Mouse (Mus musculus) embryonic fibroblast, embryonic 13.5 days (primary cell): ENCODE data around the gene Gan. TPM values are rescaled to one million over a fixed set of nuclear protein-coding genes. Genes with fewer than 3 reads are reported as not detected.

Source experiments
- H3K27ac ChIP-seq: 2 replicates; pipeline ENCODE4 v1.5.1; 2012; ENCODE audit warnings: low read length, control low read depth, inconsistent platforms; ENCODE audit not compliant: insufficient read depth
- H3K4me1 ChIP-seq: 2 replicates; pipeline ENCODE4 v1.6.1; 2011; ENCODE audit warnings: low read length; ENCODE audit not compliant: control insufficient read depth, insufficient read depth
- H3K4me3 ChIP-seq: 2 replicates; pipeline ENCODE4 v1.5.1; 2011; ENCODE audit warnings: mild to moderate bottlenecking, control low read depth, low read length; ENCODE audit not compliant: insufficient read depth
- CTCF ChIP-seq: IDR thresholded peaks from 2 replicates; pipeline ENCODE4 v1.5.1; 2011; ENCODE audit warnings: mild to moderate bottlenecking, control low read depth, low read length, moderate library complexity, borderline replicate concordance; ENCODE audit not compliant: insufficient read depth
- POLR2A ChIP-seq: IDR thresholded peaks from 2 replicates; pipeline ENCODE4 v1.6.1; 2011; ENCODE audit warnings: low read depth, mild to moderate bottlenecking, control low read depth, low read length, moderate library complexity
- polyA plus RNA-seq: library from polyadenylated mRNA; stranded (reverse); fragments of >200 nt; gene quantifications from 2 replicates; pipeline ENCODE4 v1.2.4, GENCODE M21; 2011; ENCODE audit warnings: low read depth; ENCODE audit not compliant: missing spikeins, insufficient read length

Gan gene
- polyA plus RNA-seq, 1 experiment, result 12.0 TPM

GRCm38 (mm10) chr8:117240841-117241494 is 83.0 kb downstream of the Gan start:
- TF ChIP-seq CTCF (no peak), POLR2A (no peak)
- Histone ChIP-seq H3K27ac (no peak overlapping the region), H3K4me1 (no peaks in the 10 kb centered on the region), H3K4me3 (no peak overlapping the region)

DNA sequence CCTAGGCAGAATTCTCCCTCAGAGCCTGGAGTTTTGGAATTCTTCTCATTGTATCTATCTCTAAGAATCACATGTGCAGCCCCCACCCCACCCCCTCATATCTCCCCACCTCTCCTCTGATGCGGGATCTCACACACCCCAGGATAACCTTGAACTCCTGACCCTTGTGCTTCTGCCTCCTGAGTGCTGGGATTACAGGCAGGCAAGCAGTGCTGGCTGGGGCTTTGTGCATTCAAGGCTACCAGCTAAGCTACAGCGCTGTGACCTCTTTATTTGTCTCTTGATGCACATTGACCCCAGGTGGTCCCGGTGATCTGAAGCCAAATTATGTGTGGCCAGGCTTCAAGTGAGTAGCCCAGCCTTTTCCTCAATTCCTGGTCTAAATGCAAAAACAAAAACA is 83.9 kb downstream of the Gan start:
- no peak for TF ChIP-seq CTCF
- no peak for TF ChIP-seq POLR2A
- H3K4me1 ChIP-seq, result no peaks in the 10 kb centered on the region
- H3K4me3 ChIP-seq, result no peak overlapping the region
- no peak overlapping the region for H3K27ac ChIP-seq

GRCm38 (mm10) chr8:117242286-117242685 is 84.4 kb downstream of the Gan start:
- H3K27ac ChIP-seq, result no peak overlapping the region
- H3K4me1 ChIP-seq, result no peaks in the 10 kb centered on the region
- H3K4me3 ChIP-seq, result no peak overlapping the region
- TF ChIP-seq POLR2A, result no peak
- TF ChIP-seq CTCF, result no peak

GRCm38 (mm10) chr8:117244601-117245000 is 86.7 kb downstream of the Gan start:
- TF ChIP-seq POLR2A, result no peak
- TF ChIP-seq CTCF, result no peak

DNA sequence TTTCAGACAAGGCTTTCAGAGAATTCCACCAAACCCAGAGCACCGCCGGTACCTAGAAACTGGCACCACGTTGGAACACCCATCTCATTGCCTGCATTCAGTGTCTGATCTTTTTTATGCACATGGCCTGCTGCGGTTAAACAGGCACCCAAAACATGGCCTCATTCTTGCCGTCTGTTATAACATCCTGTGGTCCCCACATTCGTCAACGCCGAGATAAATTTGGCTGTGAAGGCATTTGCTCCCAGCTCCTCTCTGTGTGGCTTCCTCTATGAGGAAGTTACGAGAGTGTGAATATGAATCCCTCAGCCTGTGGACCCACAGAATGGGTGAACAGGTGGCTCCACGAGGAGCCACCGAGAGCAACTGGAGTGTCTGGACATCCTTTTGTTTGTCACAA is 90.4 kb downstream of the Gan start:
- H3K27ac ChIP-seq, result no peak overlapping the region
- TF ChIP-seq POLR2A, result no peak
- H3K4me3 ChIP-seq, result no peak overlapping the region
- H3K4me1 ChIP-seq, result no peaks in the 10 kb centered on the region

More at GRCm38 (mm10) chr8:117244601-117245000, 86.7 kb downstream of the Gan start:
- H3K27ac ChIP-seq, result no peak overlapping the region
- H3K4me1 ChIP-seq, result no peaks in the 10 kb centered on the region
- H3K4me3 ChIP-seq, result no peak overlapping the region

GRCm38 (mm10) chr8:117251086-117251681 is 93.2 kb downstream of the Gan start:
- no peak overlapping the region for H3K27ac ChIP-seq
- no peak overlapping the region for H3K4me3 ChIP-seq
- TF ChIP-seq CTCF (no peak), POLR2A (no peak)
- H3K4me1 ChIP-seq, result no peaks in the 10 kb centered on the region

DNA sequence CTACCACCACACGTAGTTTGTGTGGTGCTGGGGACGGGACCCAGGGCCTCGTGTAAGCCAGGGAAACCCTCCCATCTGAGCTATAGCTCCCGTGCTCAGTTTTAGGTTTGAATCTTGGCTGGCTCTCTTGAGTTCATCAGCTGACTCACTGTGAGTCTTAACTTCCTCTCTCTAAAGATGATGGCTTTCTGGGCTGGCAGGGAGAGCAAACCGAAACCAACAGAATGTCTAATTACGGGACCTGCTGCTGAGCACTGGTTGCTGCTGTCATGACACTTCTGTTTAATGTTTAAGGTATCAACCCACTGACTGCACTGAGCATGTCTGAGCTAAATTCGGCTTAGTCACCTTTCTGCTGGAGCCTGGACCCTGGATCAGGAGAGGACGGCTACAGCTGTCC is 94.7 kb downstream of the Gan start:
- Histone ChIP-seq H3K27ac (no peak overlapping the region), H3K4me3 (no peak overlapping the region), H3K4me1 (no peaks in the 10 kb centered on the region)
- TF ChIP-seq CTCF (no peak), POLR2A (no peak)

DNA sequence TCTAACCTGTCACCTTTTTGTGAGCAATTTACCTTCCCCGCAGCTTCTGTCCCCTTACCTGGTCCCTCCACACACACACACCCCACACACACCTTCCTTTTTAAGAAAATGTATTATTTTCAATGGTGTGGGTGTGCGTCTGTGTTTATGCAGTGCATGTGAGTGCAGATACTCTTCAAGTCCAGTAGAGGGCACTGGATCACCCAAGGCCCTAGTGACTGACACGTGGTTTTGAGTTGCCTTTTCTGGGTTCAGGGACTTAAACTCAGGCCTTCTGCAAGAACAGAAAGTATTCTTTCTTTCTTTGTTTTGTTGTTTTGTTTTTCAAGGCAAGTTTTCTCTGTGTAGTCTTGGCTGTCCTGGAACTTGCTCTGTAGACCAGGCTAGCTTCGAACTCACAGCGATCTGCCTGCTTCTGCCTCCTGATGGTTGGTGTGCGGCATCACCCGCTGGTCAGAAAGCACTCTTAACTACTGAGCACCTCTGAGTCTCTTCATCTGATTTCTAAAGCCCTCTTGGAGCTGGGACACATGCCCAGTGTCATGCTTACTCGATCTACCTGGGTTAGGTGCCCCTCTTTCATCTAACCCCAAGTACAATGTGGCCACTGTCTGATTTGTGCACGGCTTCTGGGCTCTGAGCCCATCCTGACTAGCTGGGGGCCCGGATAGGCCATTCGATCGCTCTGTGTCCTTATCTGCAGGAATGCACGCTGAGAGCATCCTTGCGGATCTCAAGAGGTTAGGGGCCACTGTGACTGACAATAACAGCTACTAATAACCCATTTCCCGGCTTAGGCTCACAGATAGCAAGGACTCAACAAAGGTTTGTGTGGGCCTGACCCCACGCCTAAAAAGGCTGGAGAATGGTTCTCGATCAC is 95.7 kb downstream of the Gan start:
- TF ChIP-seq POLR2A, result no peak
- TF ChIP-seq CTCF, result no peak
- Histone ChIP-seq H3K4me1 (no peaks in the 10 kb centered on the region), H3K4me3 (no peak overlapping the region), H3K27ac (no peak overlapping the region)

- Histone ChIP-seq H3K4me3 (no peak overlapping the region), H3K27ac (no peak overlapping the region), H3K4me1 (peaks cover 2% of the 10 kb centered on the region; the same call in 1 of the 2 replicates)
- TF ChIP-seq CTCF, result no peak
- TF ChIP-seq POLR2A, result no peak
These were observed 96.6 kb downstream of the Gan start for GRCm38 (mm10) chr8:117254496-117254895.
